Mouse (Mus musculus) lung, postnatal 0 days (tissue): Measurements from ENCODE around the gene Krt7. TPM values are rescaled to one million over a fixed set of nuclear protein-coding genes. Genes with fewer than 3 reads are reported as not detected.

Experiments
- ATAC-seq: fragments of 200-750 bp; cut with Nextera tagmentation; 2 replicates; pipeline ENCODE4 v1.8.0; 2017; ENCODE audit warnings: moderate library complexity
- DNase-seq: peaks from one replicate; pipeline ENCODE4 v3.0.0-alpha.2; 2016; ENCODE audit warnings: low spot score
- H3K27ac ChIP-seq: fragments of 300-500 bp; sonication (generic); 2 replicates; pipeline ENCODE4 v1.5.1; 2014; ENCODE audit warnings: antibody characterized with exemption, mild to moderate bottlenecking, low read length, mixed read lengths
- H3K27me3 ChIP-seq: fragments of 300-500 bp; sonication (generic); replicated peaks from 2 replicates; pipeline ENCODE4 v1.6.1; 2014; ENCODE audit warnings: low read length, mixed read lengths; ENCODE audit not compliant: insufficient read depth
- H3K36me3 ChIP-seq: fragments of 300-500 bp; sonication (generic); 2 replicates; pipeline ENCODE4 v1.6.1; 2014; ENCODE audit warnings: low read length, mixed read lengths; ENCODE audit not compliant: insufficient read depth
- H3K4me1 ChIP-seq: fragments of 300-500 bp; sonication (generic); 2 replicates; pipeline ENCODE4 v1.6.1; 2014; ENCODE audit warnings: antibody characterized with exemption, low read depth, low read length, mixed read lengths; ENCODE audit not compliant: insufficient read depth
- H3K4me2 ChIP-seq: fragments of 300-500 bp; sonication (generic); replicated peaks from 2 replicates; pipeline ENCODE4 v1.6.1; 2014; ENCODE audit warnings: low read depth, mild to moderate bottlenecking, low read length, moderate library complexity, mixed read lengths
- H3K4me3 ChIP-seq: fragments of 300-500 bp; sonication (generic); 2 replicates; pipeline ENCODE4 v1.5.1; 2014; ENCODE audit warnings: low read depth, low read length
- H3K9ac ChIP-seq: fragments of 300-500 bp; sonication (generic); replicated peaks from 2 replicates; pipeline ENCODE4 v1.6.1; 2014; ENCODE audit warnings: low read depth, mild to moderate bottlenecking
- H3K9me3 ChIP-seq: fragments of 300-500 bp; sonication (generic); 2 replicates; pipeline ENCODE4 v1.6.1; 2016; ENCODE audit warnings: low read length, mixed read lengths
- CTCF ChIP-seq: IDR thresholded peaks from 2 replicates; pipeline ENCODE4 v1.5.1; 2016; ENCODE audit warnings: antibody characterized with exemption, mild to moderate bottlenecking
- EP300 ChIP-seq: IDR thresholded peaks from 2 replicates; pipeline ENCODE4 v1.6.1; 2016; ENCODE audit warnings: antibody characterized with exemption, mild to moderate bottlenecking, control low read depth
- WGBS: fragments of 180-500 bp; shearing (Covaris S2); extraction: QIAGEN DNeasy Blood & Tissue Kit; methylation state at CpG from one replicate; pipeline ENCODE4 v1.1.7; 2014; 5-methylcytosine and 5-hydroxymethylcytosine counted together
- polyA plus RNA-seq: library from polyadenylated mRNA; unstranded; fragments of >200 nt; fragmentation: Nextera tagmentation; extraction: Ambion mirVana; gene quantifications from 2 replicates; pipeline ENCODE4 v1.2.1, GENCODE M21; 2015

Gene Krt7
- polyA plus RNA-seq, 1 experiment from 2014 or later: 430 TPM

- WGBS: 19% methylated on average over 21 of the region's 22 CpGs
- H3K27me3 ChIP-seq: no peaks in the 10 kb centered on the region
- H3K4me1 ChIP-seq: peaks cover 40% of the 10 kb centered on the region
- no peak for TF ChIP-seq CTCF
- TF ChIP-seq EP300: peak; percentile 96
- H3K27ac ChIP-seq: peak within 1 kb of the TSS; percentile 94
- peak; percentile 98 for DNase-seq
- peak within 1 kb of the TSS; percentile 40 for H3K4me2 ChIP-seq
- peak within 1 kb of the TSS; percentile 29 for H3K9ac ChIP-seq
- no peaks in the 10 kb centered on the region for H3K9me3 ChIP-seq
- no peak within 1 kb of the TSS for H3K4me3 ChIP-seq
- ATAC-seq: peak; percentile 84
- no peaks in the 10 kb centered on the region for H3K36me3 ChIP-seq
Measured at GRCm38 (mm10) chr15:101370101-101370911, 40.5 kb upstream of the Krt7 start, which contains the start of gene Krt80. Gene Krt80, minus strand, starts transcription at chr15:101370162.

- Histone ChIP-seq H3K4me1 (peaks cover 39% of the 10 kb centered on the region), H3K36me3 (no peaks in the 10 kb centered on the region), H3K27ac (peak overlapping the region; percentile 94), H3K27me3 (no peaks in the 10 kb centered on the region), H3K9ac (no peak overlapping the region), H3K9me3 (no peaks in the 10 kb centered on the region), H3K4me3 (no peak overlapping the region), H3K4me2 (no peak overlapping the region)
- ATAC-seq: peak; percentile 11
- peak; percentile 84 for TF ChIP-seq EP300
- TF ChIP-seq CTCF: no peak
- DNase-seq: peak; percentile 77
- WGBS: 66% methylated on average over 15 of the region's 15 CpGs
Measured at GRCm38 (mm10) chr15:101371141-101371985, 39.5 kb upstream of the Krt7 start.

- no peak for ATAC-seq
- TF ChIP-seq CTCF (no peak), EP300 (no peak; the same call in 1 of the 2 replicates)
- H3K9me3 ChIP-seq: no peaks in the 10 kb centered on the region
- no peak overlapping the region for H3K4me2 ChIP-seq
- 56% methylated on average over 7 of the region's 7 CpGs for WGBS
- peak; percentile 76 for DNase-seq
- H3K4me1 ChIP-seq: peaks cover 36% of the 10 kb centered on the region
- no peak overlapping the region for H3K9ac ChIP-seq
- H3K4me3 ChIP-seq: no peak overlapping the region
- no peaks in the 10 kb centered on the region for H3K36me3 ChIP-seq
- H3K27me3 ChIP-seq: no peaks in the 10 kb centered on the region
- peak overlapping the region; percentile 94 for H3K27ac ChIP-seq
Measured at GRCm38 (mm10) chr15:101372131-101372977, 38.5 kb upstream of the Krt7 start.

GRCm38 (mm10) chr15:101373286-101373898 lies 37.5 kb upstream of the Krt7 start:
- ATAC-seq (no peak), DNase-seq (no peak)
- H3K4me3 ChIP-seq: no peak overlapping the region

GRCm38 (mm10) chr15:101374879-101375278 lies 36.0 kb upstream of the Krt7 start:
- H3K4me1 ChIP-seq: peaks cover 23% of the 10 kb centered on the region
- DNase-seq (peak; percentile 91), ATAC-seq (peak; percentile 47)
- no peak overlapping the region for H3K9ac ChIP-seq
- H3K4me3 ChIP-seq: no peak overlapping the region
- no peaks in the 10 kb centered on the region for H3K9me3 ChIP-seq
- no peak for TF ChIP-seq CTCF
- peak; percentile 82 for TF ChIP-seq EP300
- H3K36me3 ChIP-seq: no peaks in the 10 kb centered on the region
- H3K27ac ChIP-seq: peak overlapping the region; percentile 84
- H3K27me3 ChIP-seq: no peaks in the 10 kb centered on the region
- H3K4me2 ChIP-seq: no peak overlapping the region
- WGBS: 14% methylated on average over 4 of the region's 4 CpGs

More at GRCm38 (mm10) chr15:101373286-101373898, 37.5 kb upstream of the Krt7 start:
- no peak overlapping the region for H3K4me2 ChIP-seq
- TF ChIP-seq EP300: no peak
- TF ChIP-seq CTCF: no peak
- H3K4me1 ChIP-seq: peaks cover 36% of the 10 kb centered on the region
- no peaks in the 10 kb centered on the region for H3K27me3 ChIP-seq
- 80% methylated on average over 16 of the region's 16 CpGs for WGBS
- no peak overlapping the region for H3K9ac ChIP-seq
- no peaks in the 10 kb centered on the region for H3K36me3 ChIP-seq
- peak overlapping the region; percentile 94 for H3K27ac ChIP-seq
- H3K9me3 ChIP-seq: no peaks in the 10 kb centered on the region
